Mouse (Mus musculus) heart, adult 8-10 months (tissue): ENCODE measurements around the gene Samd9l. TPM values are rescaled to one million over a fixed set of nuclear protein-coding genes. Genes with fewer than 3 reads are reported as not detected.
"Not testable (repeated sequence)": the region's sequence is repeated elsewhere in the genome, so short reads cannot be mapped to it uniquely, and the experiment has no call there.

Experiments used
- DNase-seq: peaks from one replicate; pipeline ENCODE4 v3.0.0; 2022; ENCODE audit warnings: low spot score
- total RNA-seq, 4 experiments: library from RNA; stranded (reverse); gene quantifications; 2 replicates each; pipeline ENCODE4 v1.2.4; 2022

The Samd9l gene
- total RNA-seq, 4 experiments from 2014 or later: 5.7 to 9.1 (median 7.9) TPM

GRCm38 (mm10) chr6:3343603-3344247 lies 55.6 kb downstream of the Samd9l start:
- not testable (repeated sequence) for DNase-seq

GRCm38 (mm10) chr6:3341479-3341878 lies 57.9 kb downstream of the Samd9l start:
- no peak for DNase-seq

- not testable (repeated sequence) for DNase-seq
These were observed 58.4 kb downstream of the Samd9l start for GRCm38 (mm10) chr6:3340928-3341327.

GRCm38 (mm10) chr6:3339131-3339530 lies 60.2 kb downstream of the Samd9l start:
- not testable (repeated sequence) for DNase-seq

Other genes with a start within 250 kb of the Samd9l start
- under 1 TPM; 0.11 to 0.41 (median 0.25) TPM for gene Hepacam2, start 98.7 kb upstream of the Samd9l start, total RNA-seq
- gene Vps50, start 98.8 kb upstream of the Samd9l start, total RNA-seq: 10 to 100 TPM; 12.4 to 17.2 (median 16.0) TPM